Mouse (Mus musculus): ENCODE results near the gene Pibf1. TPM values are rescaled to one million over a fixed set of nuclear protein-coding genes. Genes with fewer than 3 reads are reported as not detected.
A peak's percentile ranks its signal among the peaks of the same experiment; 100 is the strongest.

Gene Pibf1
- total RNA-seq, 2 experiments from 2014 or later: 5.8 to 11.0 TPM

GRCm38 (mm10) chr14:99117576-99117975 lies 18.4 kb downstream of the Pibf1 start:
- peak; percentile 33 for TF ChIP-seq CTCF (IDR thresholded peaks at IDR 0.05)
- intact Hi-C loops (cut with DNase I): no loop called here
- no peak for DNase-seq
- no peak overlapping the region for H3K4me3 ChIP-seq
- H3K27ac ChIP-seq: no peak overlapping the region

GRCm38 (mm10) chr14:99121584-99122339 lies 22.5 kb downstream of the Pibf1 start:
- Histone ChIP-seq H3K4me3 (no peak overlapping the region), H3K27ac (no peak overlapping the region)
- no peak for TF ChIP-seq CTCF (IDR thresholded peaks at IDR 0.05)
- DNase-seq: no peak
- intact Hi-C loops (cut with DNase I): no loop called here

GRCm38 (mm10) chr14:99124076-99124475 lies 24.9 kb downstream of the Pibf1 start:
- no peak for DNase-seq
- H3K4me3 ChIP-seq: no peak overlapping the region
- H3K27ac ChIP-seq: no peak overlapping the region
- 0 out of 2 replicates have a peak, but pooled peaks have one; percentile 1 for TF ChIP-seq CTCF (IDR thresholded peaks at IDR 0.05)
- intact Hi-C loops (cut with DNase I): no loop called here

GRCm38 (mm10) chr14:99126713-99127112 lies 27.5 kb downstream of the Pibf1 start:
- no peak overlapping the region for H3K4me3 ChIP-seq
- DNase-seq: no peak
- intact Hi-C loops (cut with DNase I): no loop called here
- no peak overlapping the region for H3K27ac ChIP-seq
- no peak for TF ChIP-seq CTCF (IDR thresholded peaks at IDR 0.05)

- Histone ChIP-seq H3K27ac (no peak overlapping the region), H3K4me3 (no peak overlapping the region)
- TF ChIP-seq CTCF (IDR thresholded peaks at IDR 0.05): no peak
- intact Hi-C loops (cut with DNase I): no loop called here
- no peak for DNase-seq
These were observed 28.3 kb downstream of the Pibf1 start for GRCm38 (mm10) chr14:99127509-99127908.

GRCm38 (mm10) chr14:99129050-99129449 lies 29.8 kb downstream of the Pibf1 start:
- Histone ChIP-seq H3K27ac (no peak overlapping the region), H3K4me3 (no peak overlapping the region)
- intact Hi-C loops (cut with DNase I): no loop called here
- no peak for DNase-seq
- TF ChIP-seq CTCF (IDR thresholded peaks at IDR 0.05): no peak

GRCm38 (mm10) chr14:99134048-99134447 lies 34.8 kb downstream of the Pibf1 start:
- intact Hi-C loops (cut with DNase I): no loop called here
- no peak for DNase-seq
- TF ChIP-seq CTCF (IDR thresholded peaks at IDR 0.05): no peak

GRCm38 (mm10) chr14:99135761-99136160 lies 36.5 kb downstream of the Pibf1 start:
- Histone ChIP-seq H3K4me3 (no peak overlapping the region), H3K27ac (no peak overlapping the region)
- no peak for TF ChIP-seq CTCF (IDR thresholded peaks at IDR 0.05)
- no peak for DNase-seq
- intact Hi-C loops (cut with DNase I): no loop called here

More at GRCm38 (mm10) chr14:99134048-99134447, 34.8 kb downstream of the Pibf1 start:
- Histone ChIP-seq H3K27ac (no peak overlapping the region), H3K4me3 (no peak overlapping the region)

GRCm38 (mm10) chr14:99136297-99136696 lies 37.1 kb downstream of the Pibf1 start:
- H3K4me3 ChIP-seq: no peak overlapping the region
- no peak for TF ChIP-seq CTCF (IDR thresholded peaks at IDR 0.05)
- no peak for DNase-seq

GRCm38 (mm10) chr14:99140036-99140435 lies 40.8 kb downstream of the Pibf1 start:
- TF ChIP-seq CTCF (IDR thresholded peaks at IDR 0.05): no peak
- DNase-seq: no peak
- intact Hi-C loops (cut with DNase I): loop anchor here (5.0 kb wide), 1 partner anchor 157 kb away; the partner anchor contains the start of gene Klf5
- Histone ChIP-seq H3K4me3 (no peak overlapping the region), H3K27ac (no peak overlapping the region)

More at GRCm38 (mm10) chr14:99136297-99136696, 37.1 kb downstream of the Pibf1 start:
- no peak overlapping the region for H3K27ac ChIP-seq
- intact Hi-C loops (cut with DNase I): no loop called here

GRCm38 (mm10) chr14:99141786-99142633 lies 42.8 kb downstream of the Pibf1 start:
- no peak overlapping the region for H3K27ac ChIP-seq
- intact Hi-C loops (cut with DNase I): loop anchor here (1.0 to 5.0 kb wide), 2 partner anchors 155 to 754 kb away; partner anchors contain the start of gene Klf5
- peak; percentile 98 for TF ChIP-seq CTCF (IDR thresholded peaks at IDR 0.05)
- DNase-seq: peak; percentile 86
- no peak overlapping the region for H3K4me3 ChIP-seq

GRCm38 (mm10) chr14:99146841-99147240 lies 47.6 kb downstream of the Pibf1 start:
- Histone ChIP-seq H3K27ac (no peak overlapping the region), H3K4me3 (no peak overlapping the region)
- no peak for DNase-seq
- intact Hi-C loops (cut with DNase I): no loop called here
- no peak for TF ChIP-seq CTCF (IDR thresholded peaks at IDR 0.05)

- intact Hi-C loops (cut with DNase I): no loop called here
- no peak for TF ChIP-seq CTCF (IDR thresholded peaks at IDR 0.05)
- no peak for DNase-seq
- Histone ChIP-seq H3K27ac (no peak overlapping the region), H3K4me3 (no peak overlapping the region)
These were observed 53.5 kb downstream of the Pibf1 start for GRCm38 (mm10) chr14:99152683-99153082.

All from gastrocnemius, adult 2 months (tissue).